Mouse (Mus musculus) gastrocnemius, adult 8-10 months (tissue): ENCODE measurements at regions not wholly inside any gene's neighbourhood (a gene's known extent, or its start where the extent isn't known, plus 50 kb on each side); places are given as distances from the start of the nearest gene placed in this dataset.
A peak's percentile ranks its signal among the peaks of the same experiment; 100 is the strongest.

Experiments
- DNase-seq, 2 experiments: peaks; one replicate each; pipeline ENCODE4 v3.0.0; 2022; ENCODE audit warnings: low spot score in 2 of 2

GRCm38 (mm10) chr9:68254218-68254617 is 399.4 kb upstream of the Rora start:
- peak in 1 of 2 experiments; percentile 7 for DNase-seq

- no peak for DNase-seq
Observed at GRCm38 (mm10) chr9:68268551-68268950, 385.0 kb upstream of the Rora start.

GRCm38 (mm10) chr9:68302232-68302925 is 351.2 kb upstream of the Rora start:
- DNase-seq = peak; percentile 8

GRCm38 (mm10) chr9:68330721-68331120 is 322.9 kb upstream of the Rora start:
- no peak for DNase-seq

GRCm38 (mm10) chr9:68340921-68341320 is 312.7 kb upstream of the Rora start:
- no peak for DNase-seq

- no peak for DNase-seq
Observed at GRCm38 (mm10) chr9:68341511-68341910, 312.1 kb upstream of the Rora start.

- DNase-seq = no peak
Observed at GRCm38 (mm10) chr9:68347426-68347825, 306.2 kb upstream of the Rora start.

GRCm38 (mm10) chr9:68351466-68351865 is 302.1 kb upstream of the Rora start:
- peak; percentile 24 to 53 for DNase-seq

- peak; percentile 21 to 40 for DNase-seq
Observed at GRCm38 (mm10) chr9:68354470-68354869, 299.1 kb upstream of the Rora start.

- no peak for DNase-seq
Observed at GRCm38 (mm10) chr9:68356078-68356477, 297.5 kb upstream of the Rora start.

- peak; percentile 55 to 81 for DNase-seq
Observed at GRCm38 (mm10) chr9:68357231-68357630, 296.4 kb upstream of the Rora start.

- DNase-seq = no peak
Observed at GRCm38 (mm10) chr9:68366973-68367372, 286.6 kb upstream of the Rora start.

GRCm38 (mm10) chr9:68367556-68367955 is 286.0 kb upstream of the Rora start:
- no peak for DNase-seq

GRCm38 (mm10) chr9:68372726-68373125 is 280.9 kb upstream of the Rora start:
- DNase-seq = peak in 1 of 2 experiments; percentile 24

- DNase-seq = no peak
Observed at GRCm38 (mm10) chr9:68376222-68376621, 277.4 kb upstream of the Rora start.

- DNase-seq = no peak
Observed at GRCm38 (mm10) chr9:68381871-68382270, 271.7 kb upstream of the Rora start.

- DNase-seq = no peak
Observed at GRCm38 (mm10) chr9:68400930-68401329, 252.7 kb upstream of the Rora start.

- DNase-seq = no peak
Observed at GRCm38 (mm10) chr9:68402176-68402845, 251.3 kb upstream of the Rora start.

GRCm38 (mm10) chr9:68402981-68403380 is 250.6 kb upstream of the Rora start:
- DNase-seq = no peak

- DNase-seq = no peak
Observed at GRCm38 (mm10) chr9:68403516-68403915, 250.1 kb upstream of the Rora start.

GRCm38 (mm10) chr9:68409786-68410185 is 243.8 kb upstream of the Rora start:
- DNase-seq = no peak

GRCm38 (mm10) chr9:68426286-68426685 is 227.3 kb upstream of the Rora start:
- DNase-seq = no peak

GRCm38 (mm10) chr9:68462755-68463154 is 190.8 kb upstream of the Rora start:
- DNase-seq = no peak
